Mouse (Mus musculus) intestine, embryonic 14.5 days (tissue): Measurements from ENCODE around the gene Setd1a. TPM values are rescaled to one million over a fixed set of nuclear protein-coding genes. Genes with fewer than 3 reads are reported as not detected.
"Not testable (repeated sequence)": the region's sequence is repeated elsewhere in the genome, so short reads cannot be mapped to it uniquely, and the experiment has no call there.

Experiments used
- ATAC-seq: fragments of 200-750 bp; cut with Nextera tagmentation; replicated peaks from 2 replicates; pipeline ENCODE4 v1.8.0; 2017; ENCODE audit warnings: low read depth, moderate number of reproducible peaks, moderate TSS enrichment, moderate library complexity; ENCODE audit not compliant: low FRiP score, low TSS enrichment
- DNase-seq: peaks from one replicate; pipeline ENCODE4 v3.0.0-alpha.2; 2018; ENCODE audit warnings: low spot score
- H3K27ac ChIP-seq: fragments of 300-500 bp; sonication (generic); 2 replicates; pipeline ENCODE4 v1.5.1; 2014; ENCODE audit warnings: low read depth, mild to moderate bottlenecking, control low read depth
- H3K27me3 ChIP-seq: fragments of 300-500 bp; sonication (generic); replicated peaks from 2 replicates; pipeline ENCODE4 v1.6.1; 2014; ENCODE audit warnings: low read length, control low read depth; ENCODE audit not compliant: control insufficient read depth, insufficient read depth
- H3K36me3 ChIP-seq: fragments of 300-500 bp; sonication (generic); 2 replicates; pipeline ENCODE4 v1.6.1; 2014; ENCODE audit warnings: low read length, control low read depth; ENCODE audit not compliant: control insufficient read depth, insufficient read depth
- H3K4me1 ChIP-seq: fragments of 300-500 bp; sonication (generic); replicated peaks from 2 replicates; pipeline ENCODE4 v1.6.1; 2014; ENCODE audit warnings: low read length, control low read depth, mixed read lengths; ENCODE audit not compliant: control insufficient read depth, insufficient read depth
- H3K4me2 ChIP-seq: fragments of 300-500 bp; sonication (generic); 2 replicates; pipeline ENCODE4 v1.6.1; 2014; ENCODE audit warnings: low read length
- H3K4me3 ChIP-seq: fragments of 300-500 bp; sonication (generic); 2 replicates; pipeline ENCODE4 v1.5.1; 2014; ENCODE audit warnings: low read depth, low read length, control low read depth, mixed read lengths
- H3K9ac ChIP-seq: fragments of 300-500 bp; sonication (generic); 2 replicates; pipeline ENCODE4 v1.6.1; 2014; ENCODE audit warnings: mild to moderate bottlenecking, low read length
- H3K9me3 ChIP-seq: fragments of 300-500 bp; sonication (generic); 2 replicates; pipeline ENCODE4 v1.6.1; 2016; ENCODE audit warnings: low read length, control low read depth; ENCODE audit not compliant: control insufficient read depth
- WGBS: fragments of 180-500 bp; shearing (Covaris S2); extraction: QIAGEN DNeasy Blood & Tissue Kit; methylation state at CpG from one replicate; pipeline ENCODE4 v1.1.7; 2014; 5-methylcytosine and 5-hydroxymethylcytosine counted together
- polyA plus RNA-seq: library from polyadenylated mRNA; unstranded; fragments of >200 nt; fragmentation: Nextera tagmentation; extraction: Ambion mirVana; gene quantifications from 2 replicates; pipeline ENCODE4 v1.2.1, GENCODE M21; 2014

Setd1a gene
- polyA plus RNA-seq, 1 experiment from 2014 or later = 25.0 TPM

- peak; percentile 83 for ATAC-seq
- no peaks in the 10 kb centered on the region for H3K27me3 ChIP-seq
- 0% methylated on average over 24 of the region's 24 CpGs for WGBS
These were observed 6.8 kb upstream of the Setd1a start, which contains the start of gene Orai3 for GRCm38 (mm10) chr7:127769651-127770038. Gene Orai3 (plus strand): TSS chr7:127769815.

DNA sequence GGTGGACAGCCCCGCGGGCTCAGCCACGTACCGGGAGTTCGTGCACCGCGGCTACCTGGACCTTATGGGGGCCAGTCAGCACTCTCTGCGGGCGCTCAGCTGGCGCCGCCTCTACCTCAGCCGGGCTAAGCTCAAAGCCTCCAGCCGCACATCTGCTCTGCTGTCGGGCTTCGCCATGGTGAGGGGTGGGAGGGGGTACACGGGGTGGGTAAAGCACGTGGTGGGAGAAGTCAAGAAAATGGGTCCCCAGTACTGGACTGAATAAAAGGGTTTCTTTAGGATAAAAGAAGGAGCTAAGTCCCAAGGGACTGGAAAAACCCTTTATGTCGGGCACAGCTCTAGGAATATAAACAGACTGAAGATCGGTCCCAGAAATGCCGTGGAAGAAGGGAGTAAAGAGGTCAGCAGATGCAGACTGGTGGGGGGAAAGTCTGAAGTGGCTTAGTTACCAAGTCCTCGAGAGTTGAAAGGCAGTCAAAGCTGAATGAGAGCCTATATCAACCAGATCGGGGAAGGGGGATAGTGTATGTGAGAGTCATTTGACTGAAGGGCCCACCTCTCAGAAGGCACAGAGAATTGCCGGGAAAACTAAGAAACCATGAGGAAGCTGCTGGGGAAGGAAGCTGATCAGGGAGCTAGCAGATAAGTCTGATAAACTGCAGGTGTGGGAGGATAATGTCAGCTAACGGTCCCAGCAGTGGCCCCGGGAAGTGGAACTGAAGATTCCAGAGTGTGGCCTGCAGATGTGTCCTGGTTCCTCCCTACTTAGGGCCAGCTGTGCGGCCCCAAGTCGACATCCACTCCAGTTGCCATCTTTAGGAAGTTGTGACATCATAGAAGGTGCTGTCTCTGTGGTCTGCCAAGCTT is 6.2 kb upstream of the Setd1a start:
- Histone ChIP-seq H3K27ac (peak overlapping the region; percentile 90), H3K9ac (peak overlapping the region; percentile 96), H3K4me2 (peak overlapping the region; percentile 84), H3K9me3 (no peaks in the 10 kb centered on the region), H3K27me3 (no peaks in the 10 kb centered on the region), H3K4me1 (peaks cover 10% of the 10 kb centered on the region), H3K4me3 (peak overlapping the region; percentile 70), H3K36me3 (peaks cover 31% of the 10 kb centered on the region)
- DNase-seq (peak; percentile 62), ATAC-seq (peak; percentile 25)
- WGBS = 1% methylated on average over 27 of the region's 27 CpGs

More at GRCm38 (mm10) chr7:127769651-127770038, 6.8 kb upstream of the Setd1a start, which contains the start of gene Orai3:
- Histone ChIP-seq H3K36me3 (peaks cover 38% of the 10 kb centered on the region), H3K9ac (peak within 1 kb of the TSS; percentile 96), H3K9me3 (no peaks in the 10 kb centered on the region), H3K4me3 (peak within 1 kb of the TSS; percentile 70), H3K4me1 (peaks cover 10% of the 10 kb centered on the region), H3K4me2 (peak within 1 kb of the TSS; percentile 84), H3K27ac (peak within 1 kb of the TSS; percentile 90)
- peak; percentile 91 for DNase-seq

GRCm38 (mm10) chr7:127771262-127771661 is 5.2 kb upstream of the Setd1a start:
- Histone ChIP-seq H3K27me3 (no peaks in the 10 kb centered on the region), H3K4me1 (peaks cover 10% of the 10 kb centered on the region), H3K4me2 (peak overlapping the region; percentile 84), H3K4me3 (no peak overlapping the region), H3K36me3 (peaks cover 21% of the 10 kb centered on the region), H3K27ac (no peak overlapping the region), H3K9ac (no peak overlapping the region), H3K9me3 (no peaks in the 10 kb centered on the region)
- ATAC-seq = no peak
- no peak for DNase-seq
- WGBS = 64% methylated on average over 5 of the region's 5 CpGs

GRCm38 (mm10) chr7:127772080-127772479 is 4.4 kb upstream of the Setd1a start:
- ATAC-seq = no peak
- H3K27ac ChIP-seq = no peak overlapping the region
- peaks cover 13% of the 10 kb centered on the region for H3K36me3 ChIP-seq
- H3K4me2 ChIP-seq = no peak overlapping the region
- H3K4me3 ChIP-seq = no peak overlapping the region
- H3K9me3 ChIP-seq = no peaks in the 10 kb centered on the region
- no peak for DNase-seq
- no peak overlapping the region for H3K9ac ChIP-seq
- H3K4me1 ChIP-seq = peaks cover 10% of the 10 kb centered on the region
- 77% methylated on average over 3 of the region's 3 CpGs for WGBS
- no peaks in the 10 kb centered on the region for H3K27me3 ChIP-seq

- Histone ChIP-seq H3K4me1 (peaks cover 10% of the 10 kb centered on the region), H3K36me3 (peaks cover 8% of the 10 kb centered on the region), H3K9ac (no peak overlapping the region), H3K27ac (no peak overlapping the region), H3K4me3 (no peak overlapping the region), H3K9me3 (no peaks in the 10 kb centered on the region), H3K4me2 (no peak overlapping the region), H3K27me3 (no peaks in the 10 kb centered on the region)
- ATAC-seq (no peak), DNase-seq (no peak)
- WGBS = 93% methylated on average over 1 of the region's 1 CpGs
These were observed 3.9 kb upstream of the Setd1a start for GRCm38 (mm10) chr7:127772557-127772956.

- Histone ChIP-seq H3K4me2 (no peak overlapping the region), H3K4me1 (peaks cover 20% of the 10 kb centered on the region), H3K9me3 (no peaks in the 10 kb centered on the region), H3K4me3 (no peak overlapping the region), H3K9ac (no peak overlapping the region), H3K36me3 (peaks cover 6% of the 10 kb centered on the region; the same call in 1 of the 2 replicates), H3K27ac (no peak overlapping the region), H3K27me3 (no peaks in the 10 kb centered on the region)
- WGBS = 44% methylated on average over 9 of the region's 9 CpGs
- DNase-seq (peak; percentile 65), ATAC-seq (no peak)
These were observed 2.6 kb upstream of the Setd1a start for GRCm38 (mm10) chr7:127773664-127774384.

GRCm38 (mm10) chr7:127775837-127776236 is 633 bp upstream of the Setd1a start:
- Histone ChIP-seq H3K4me1 (peaks cover 16% of the 10 kb centered on the region), H3K36me3 (peaks cover 26% of the 10 kb centered on the region), H3K9ac (peak overlapping the region; percentile 87), H3K4me3 (peak overlapping the region; percentile 87), H3K27ac (peak overlapping the region; percentile 97), H3K4me2 (peak overlapping the region; percentile 65)
- not testable (repeated sequence) for H3K9me3 ChIP-seq, H3K27me3 ChIP-seq, DNase-seq, ATAC-seq
- WGBS = 70% methylated on average over 7 of the region's 7 CpGs

- peak; percentile 91 for ATAC-seq
These were observed 506 bp downstream of the Setd1a start for GRCm38 (mm10) chr7:127776878-127777473.

More at GRCm38 (mm10) chr7:127776878-127777473, 506 bp downstream of the Setd1a start:
- DNase-seq = peak; percentile 96
- H3K9me3 ChIP-seq = no peaks in the 10 kb centered on the region
- H3K4me3 ChIP-seq = peak overlapping the region; percentile 87
- peak overlapping the region; percentile 65 for H3K4me2 ChIP-seq
- under 1% methylated on average over 55 of the region's 70 CpGs for WGBS
- peak overlapping the region; percentile 87 for H3K9ac ChIP-seq
- peaks cover 10% of the 10 kb centered on the region for H3K4me1 ChIP-seq
- peaks cover 37% of the 10 kb centered on the region for H3K36me3 ChIP-seq
- H3K27me3 ChIP-seq = no peaks in the 10 kb centered on the region
- H3K27ac ChIP-seq = peak overlapping the region; percentile 97
